Mouse (Mus musculus) thymus, adult 2 months (tissue): ENCODE results near the gene C1qtnf1.

Source experiments
- CTCF ChIP-seq: fragments of 200-500 bp; IDR thresholded peaks from 2 replicates; pipeline ENCODE4 v1.5.1; 2012; ENCODE audit warnings: mild to moderate bottlenecking, control low read depth, low read length, moderate library complexity, borderline replicate concordance; ENCODE audit not compliant: control insufficient read depth, poor library complexity, insufficient read depth; ENCODE audit errors: extremely low read depth
- POLR2A ChIP-seq: fragments of 200-500 bp; IDR thresholded peaks from 2 replicates; pipeline ENCODE4 v1.6.1; 2012; ENCODE audit warnings: mild to moderate bottlenecking, low read length, control low read depth, moderate library complexity; ENCODE audit not compliant: control insufficient read depth, poor library complexity, insufficient read depth; ENCODE audit errors: extremely low read depth

DNA sequence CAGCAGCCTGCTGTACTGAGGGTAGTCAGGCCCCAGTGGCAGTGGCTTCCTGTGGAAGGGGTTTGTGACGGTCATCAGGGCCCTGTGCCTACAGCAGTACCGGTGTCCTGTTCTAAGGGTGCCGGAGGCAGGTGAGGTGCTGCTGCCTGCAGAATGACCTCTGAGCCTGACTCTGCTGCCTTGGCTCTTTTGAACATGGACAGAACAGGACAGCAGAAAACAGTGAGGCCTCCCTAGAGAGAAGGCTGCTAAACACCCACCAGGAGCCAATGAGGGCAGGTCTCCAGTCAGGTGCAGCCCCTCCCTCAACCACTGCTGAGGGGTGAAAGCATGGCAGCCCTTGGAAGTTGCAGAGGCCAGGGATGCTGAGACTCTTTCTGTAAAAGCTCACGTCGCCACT, 21.5 kb upstream of the C1qtnf1 start:
- TF ChIP-seq POLR2A (no peak), CTCF (no peak)
